Mouse (Mus musculus): ENCODE measurements around the gene Duox1.

GRCm38 (mm10) chr2:122297271-122298095 is 18.0 kb upstream of the Duox1 start:
- TF ChIP-seq CTCF (IDR thresholded peaks at IDR 0.05; ENCODE audit: borderline replicate concordance, insufficient read depth, low read depth, low read length) (no peak), POLR2A (IDR thresholded peaks at IDR 0.05; ENCODE audit: borderline replicate concordance, insufficient read depth, low read length) (no peak)
